Mouse (Mus musculus): ENCODE data around the gene Guca1a. TPM values are rescaled to one million over a fixed set of nuclear protein-coding genes. Genes with fewer than 3 reads are reported as not detected.
"Not testable (repeated sequence)": the region's sequence is repeated elsewhere in the genome, so short reads cannot be mapped to it uniquely, and the experiment has no call there.

Guca1a gene
- polyA plus RNA-seq, 1 experiment from 2014 or later: 1.5 TPM

DNA sequence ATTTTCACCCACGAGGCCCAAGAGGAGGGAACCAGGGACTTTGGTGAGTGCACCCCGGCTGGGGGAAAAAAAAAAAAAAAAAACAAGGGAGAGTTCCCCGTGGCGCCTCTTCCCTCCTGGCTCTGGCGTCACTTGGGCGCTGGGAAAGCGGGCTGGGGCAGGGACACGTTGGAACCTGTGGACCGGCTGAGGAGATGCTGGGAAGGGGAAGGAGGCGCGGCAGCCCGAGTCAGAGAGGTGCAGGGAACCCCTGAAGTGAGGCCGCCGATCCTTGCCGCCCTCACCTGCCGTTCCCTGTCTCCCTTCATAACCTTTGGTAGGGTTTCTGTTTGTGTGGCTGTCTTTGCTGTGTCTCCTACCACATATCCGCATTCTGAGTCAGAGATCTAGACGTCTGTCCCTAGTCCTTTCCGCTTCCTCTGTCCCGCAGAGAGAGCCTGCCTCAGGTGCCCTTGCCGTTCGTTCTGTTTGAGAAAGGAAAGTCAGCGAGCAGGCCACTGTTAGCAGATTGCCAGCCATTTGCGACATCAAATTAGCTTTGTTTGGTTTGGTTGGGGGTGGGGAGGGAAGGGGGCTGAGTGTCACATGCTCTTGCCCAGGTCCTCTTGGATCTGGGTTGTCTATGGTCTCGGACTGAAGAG is 36.6 kb upstream of the Guca1a start, which contains the start of gene 1700001C19Rik:
Gene 1700001C19Rik, minus strand, starts transcription at position 470 of the 641 bp plus-strand sequence.
- Histone ChIP-seq H3K4me2 (ENCODE audit: low read depth, low read length) (peak within 1 kb of the TSS; percentile 88), H3K27ac (ENCODE audit: low read depth) (peak within 1 kb of the TSS; percentile 79)
- 5% methylated on average over 23 of the region's 25 CpGs for WGBS (ENCODE audit: insufficient replicate concordance)

GRCm38 (mm10) chr17:47436156-47436906 is 35.9 kb upstream of the Guca1a start, which contains the start of gene AI661453:
AI661453 (plus strand) TSS chr17:47436615.
- Histone ChIP-seq H3K4me3 (ENCODE audit: low read depth, low read length) (peak within 1 kb of the TSS; percentile 62), H3K9ac (replicated peaks) (peak within 1 kb of the TSS; percentile 70), H3K27ac (ENCODE audit: low read depth) (peak within 1 kb of the TSS; percentile 79), H3K4me1 (ENCODE audit: insufficient read depth) (peaks cover 45% of the 10 kb centered on the region), H3K36me3 (replicated peaks; ENCODE audit: insufficient read depth, low read length) (no peaks in the 10 kb centered on the region), H3K9me3 (ENCODE audit: low read length) (no peaks in the 10 kb centered on the region), H3K27me3 (ENCODE audit: insufficient read depth, low read length) (no peaks in the 10 kb centered on the region), H3K4me2 (ENCODE audit: low read depth, low read length) (peak within 1 kb of the TSS; percentile 88)
- ATAC-seq (peak; percentile 22; the same call in 1 of the 2 replicates), DNase-seq (peak; percentile 55)
- no peak for TF ChIP-seq CTCF (IDR thresholded peaks at IDR 0.05; ENCODE audit: low read depth)
- no peak for TF ChIP-seq EP300 (IDR thresholded peaks at IDR 0.05; ENCODE audit: low read depth)
- WGBS (ENCODE audit: insufficient replicate concordance): 2% methylated on average over 45 of the region's 45 CpGs

More for the DNA sequence above, 36.6 kb upstream of the Guca1a start, which contains the start of gene 1700001C19Rik:
- ATAC-seq (peak; percentile 33), DNase-seq (peak; percentile 60)
- no peaks in the 10 kb centered on the region for H3K27me3 ChIP-seq (ENCODE audit: insufficient read depth, low read length)
- no peaks in the 10 kb centered on the region for H3K36me3 ChIP-seq (replicated peaks; ENCODE audit: insufficient read depth, low read length)
- H3K9ac ChIP-seq (replicated peaks): peak within 1 kb of the TSS; percentile 70
- TF ChIP-seq EP300 (IDR thresholded peaks at IDR 0.05; ENCODE audit: low read depth): no peak
- no peak for TF ChIP-seq CTCF (IDR thresholded peaks at IDR 0.05; ENCODE audit: low read depth)
- H3K9me3 ChIP-seq (ENCODE audit: low read length): no peaks in the 10 kb centered on the region
- H3K4me3 ChIP-seq (ENCODE audit: low read depth, low read length): peak within 1 kb of the TSS; percentile 62
- peaks cover 52% of the 10 kb centered on the region for H3K4me1 ChIP-seq (ENCODE audit: insufficient read depth)

GRCm38 (mm10) chr17:47430815-47431214 is 30.4 kb upstream of the Guca1a start:
- H3K9me3 ChIP-seq (ENCODE audit: low read length): no peaks in the 10 kb centered on the region
- peaks cover 4% of the 10 kb centered on the region; the same call in 1 of the 2 replicates for H3K4me1 ChIP-seq (ENCODE audit: insufficient read depth)
- DNase-seq: no peak
- ATAC-seq: no peak
- no peak overlapping the region for H3K9ac ChIP-seq (replicated peaks)
- H3K27ac ChIP-seq (ENCODE audit: low read depth): no peak overlapping the region
- 72% methylated on average over 5 of the region's 5 CpGs for WGBS (ENCODE audit: insufficient replicate concordance)
- no peak overlapping the region for H3K4me3 ChIP-seq (ENCODE audit: low read depth, low read length)
- H3K36me3 ChIP-seq (replicated peaks; ENCODE audit: insufficient read depth, low read length): no peaks in the 10 kb centered on the region
- TF ChIP-seq EP300 (IDR thresholded peaks at IDR 0.05; ENCODE audit: low read depth) (no peak), CTCF (IDR thresholded peaks at IDR 0.05; ENCODE audit: low read depth) (peak; percentile 36)
- no peaks in the 10 kb centered on the region for H3K27me3 ChIP-seq (ENCODE audit: insufficient read depth, low read length)
- H3K4me2 ChIP-seq (ENCODE audit: low read depth, low read length): no peak overlapping the region

DNA sequence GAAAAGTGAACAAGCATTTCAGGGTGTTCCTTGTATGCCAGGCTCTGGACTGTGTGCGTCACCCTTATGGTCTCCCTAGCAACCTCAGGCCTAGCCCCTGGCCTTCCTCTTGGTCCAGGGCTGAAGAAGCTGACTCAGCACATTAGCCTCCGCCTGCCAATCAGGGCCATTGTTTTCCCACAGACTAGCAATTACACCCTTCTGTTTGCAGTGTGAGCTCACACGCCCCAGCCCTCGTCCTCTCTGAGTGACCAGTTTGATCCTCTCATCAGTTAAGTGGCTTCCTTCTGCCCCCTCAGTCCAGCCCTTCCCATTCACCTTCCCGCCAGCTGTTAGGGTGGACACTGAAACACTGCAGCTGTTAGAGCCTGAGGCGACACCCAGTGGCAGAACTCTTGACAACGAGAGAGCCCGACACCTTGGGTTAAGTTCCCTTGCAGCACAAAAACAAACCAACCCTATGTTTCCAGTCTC is 28.5 kb upstream of the Guca1a start:
- no peaks in the 10 kb centered on the region for H3K36me3 ChIP-seq (replicated peaks; ENCODE audit: insufficient read depth, low read length)
- peak; percentile 63 for TF ChIP-seq CTCF (IDR thresholded peaks at IDR 0.05; ENCODE audit: low read depth)
- no peak for TF ChIP-seq EP300 (IDR thresholded peaks at IDR 0.05; ENCODE audit: low read depth)
- H3K9ac ChIP-seq (replicated peaks): no peak overlapping the region
- H3K27me3 ChIP-seq (ENCODE audit: insufficient read depth, low read length): no peaks in the 10 kb centered on the region
- H3K4me3 ChIP-seq (ENCODE audit: low read depth, low read length): no peak overlapping the region
- peak; percentile 49 for DNase-seq
- no peaks in the 10 kb centered on the region for H3K9me3 ChIP-seq (ENCODE audit: low read length)
- H3K4me1 ChIP-seq (ENCODE audit: insufficient read depth): peaks cover 4% of the 10 kb centered on the region; the same call in 1 of the 2 replicates
- no peak overlapping the region for H3K27ac ChIP-seq (ENCODE audit: low read depth)
- 18% methylated on average over 8 of the region's 8 CpGs for WGBS (ENCODE audit: insufficient replicate concordance)
- no peak overlapping the region for H3K4me2 ChIP-seq (ENCODE audit: low read depth, low read length)
- peak; percentile 50; the same call in 1 of the 2 replicates for ATAC-seq

GRCm38 (mm10) chr17:47427316-47427715 is 26.9 kb upstream of the Guca1a start:
- Histone ChIP-seq H3K27me3 (ENCODE audit: insufficient read depth, low read length) (no peaks in the 10 kb centered on the region), H3K9me3 (ENCODE audit: low read length) (no peaks in the 10 kb centered on the region), H3K4me3 (ENCODE audit: low read depth, low read length) (no peak overlapping the region), H3K9ac (replicated peaks) (no peak overlapping the region), H3K4me2 (ENCODE audit: low read depth, low read length) (no peak overlapping the region), H3K4me1 (ENCODE audit: insufficient read depth) (peaks cover 4% of the 10 kb centered on the region; the same call in 1 of the 2 replicates), H3K36me3 (replicated peaks; ENCODE audit: insufficient read depth, low read length) (no peaks in the 10 kb centered on the region), H3K27ac (ENCODE audit: low read depth) (no peak overlapping the region)
- ATAC-seq (no peak), DNase-seq (no peak)
- 60% methylated on average over 6 of the region's 6 CpGs for WGBS (ENCODE audit: insufficient replicate concordance)
- peak; percentile 56 for TF ChIP-seq CTCF (IDR thresholded peaks at IDR 0.05; ENCODE audit: low read depth)
- no peak for TF ChIP-seq EP300 (IDR thresholded peaks at IDR 0.05; ENCODE audit: low read depth)

- TF ChIP-seq CTCF (IDR thresholded peaks at IDR 0.05; ENCODE audit: low read depth): no peak
- no peak for TF ChIP-seq EP300 (IDR thresholded peaks at IDR 0.05; ENCODE audit: low read depth)
- H3K9ac ChIP-seq (replicated peaks): no peak overlapping the region
- no peak overlapping the region for H3K4me2 ChIP-seq (ENCODE audit: low read depth, low read length)
- H3K4me3 ChIP-seq (ENCODE audit: low read depth, low read length): no peak overlapping the region
- peaks cover 4% of the 10 kb centered on the region; the same call in 1 of the 2 replicates for H3K4me1 ChIP-seq (ENCODE audit: insufficient read depth)
- DNase-seq (no peak), ATAC-seq (no peak)
- H3K27ac ChIP-seq (ENCODE audit: low read depth): no peak overlapping the region
- H3K9me3 ChIP-seq (ENCODE audit: low read length): no peaks in the 10 kb centered on the region
- no peaks in the 10 kb centered on the region for H3K36me3 ChIP-seq (replicated peaks; ENCODE audit: insufficient read depth, low read length)
- 44% methylated on average over 6 of the region's 6 CpGs for WGBS (ENCODE audit: insufficient replicate concordance)
- H3K27me3 ChIP-seq (ENCODE audit: insufficient read depth, low read length): no peaks in the 10 kb centered on the region
Measured at GRCm38 (mm10) chr17:47424186-47424585, 23.8 kb upstream of the Guca1a start.

- H3K9me3 ChIP-seq (ENCODE audit: low read length); H3K9ac ChIP-seq (replicated peaks); H3K27me3 ChIP-seq (ENCODE audit: insufficient read depth, low read length): not testable (repeated sequence)
Measured at GRCm38 (mm10) chr17:47422616-47423015, 22.2 kb upstream of the Guca1a start.

More at GRCm38 (mm10) chr17:47422616-47423015, 22.2 kb upstream of the Guca1a start:
- DNase-seq; ATAC-seq; H3K36me3 ChIP-seq (replicated peaks; ENCODE audit: insufficient read depth, low read length); H3K27ac ChIP-seq (ENCODE audit: low read depth); H3K4me3 ChIP-seq (ENCODE audit: low read depth, low read length); H3K4me2 ChIP-seq (ENCODE audit: low read depth, low read length); H3K4me1 ChIP-seq (ENCODE audit: insufficient read depth): not testable (repeated sequence)
- 86% methylated on average over 1 of the region's 1 CpGs for WGBS (ENCODE audit: insufficient replicate concordance)
